ENCODE assay signal across 12 mouse cellular contexts in genomic region chr19:27120876-27121275, GRCm38 (mm10).
"Had no signal": no experiment of that assay in that cellular context is flagged by ENCODE, and none has a peak within 500 bp of the region (broad histone marks: within the 10 kb centered on the region; RNA-seq: fewer than 3 reads in every experiment).

No protein-coding gene starts in this region.

- H3K9ac ChIP-seq: liver, embryonic 15.5 days; midbrain, embryonic 12.5 days; neural tube, embryonic 13.5 days had no signal

- H3K9me3 ChIP-seq: limb, embryonic 10.5 days; liver, embryonic 15.5 days; midbrain, embryonic 12.5 days; neural tube, embryonic 13.5 days had no signal

- DNase-seq: kidney, adult 8-10 months; kidney, postnatal 25 days; lung, adult 2 months; lung, postnatal 4 days had no signal

- H3K27me3 ChIP-seq: liver, embryonic 15.5 days; midbrain, embryonic 12.5 days; neural tube, embryonic 13.5 days had no signal

- H3K4me3 ChIP-seq: left cerebral cortex, adult 2 months; limb, embryonic 10.5 days; liver, embryonic 15.5 days; midbrain, embryonic 12.5 days; neural tube, embryonic 13.5 days had no signal

- H3K36me3 ChIP-seq: limb, embryonic 10.5 days; liver, embryonic 15.5 days; midbrain, embryonic 12.5 days; neural tube, embryonic 13.5 days had no signal

- ATAC-seq: intestine, postnatal 0 days; lung, postnatal 0 days had no signal

- H3K27ac ChIP-seq: left cerebral cortex, adult 2 months; limb, embryonic 10.5 days; liver, embryonic 15.5 days; midbrain, embryonic 12.5 days; neural tube, embryonic 13.5 days had no signal

- H3K4me2 ChIP-seq: liver, embryonic 11.5 days; liver, embryonic 15.5 days; midbrain, embryonic 12.5 days; neural tube, embryonic 13.5 days had no signal

- H3K4me1 ChIP-seq: liver, embryonic 15.5 days; midbrain, embryonic 12.5 days had no signal
